Mouse (Mus musculus) liver, postnatal 0 days (tissue): Measurements from ENCODE around the gene 2010109A12Rik. TPM values are rescaled to one million over a fixed set of nuclear protein-coding genes. Genes with fewer than 3 reads are reported as not detected.

ENCODE experiments used
- ATAC-seq: fragments of 200-750 bp; cut with Nextera tagmentation; 2 replicates; pipeline ENCODE4 v1.8.0; 2017; ENCODE audit warnings: mild to moderate bottlenecking, moderate library complexity
- DNase-seq: peaks from one replicate; pipeline ENCODE4 v3.0.0-alpha.2; 2016
- H3K27ac ChIP-seq: fragments of 300-500 bp; sonication (generic); 2 replicates; pipeline ENCODE4 v1.5.1; 2014; ENCODE audit warnings: antibody characterized with exemption, moderate library complexity, mild to moderate bottlenecking, low read depth
- H3K27me3 ChIP-seq: fragments of 300-500 bp; sonication (generic); 2 replicates; pipeline ENCODE4 v1.6.1; 2014; ENCODE audit warnings: low read length, control low read depth, mixed read lengths; ENCODE audit not compliant: insufficient read depth
- H3K36me3 ChIP-seq: fragments of 300-500 bp; sonication (generic); replicated peaks from 2 replicates; pipeline ENCODE4 v1.6.1; 2014; ENCODE audit warnings: mild to moderate bottlenecking, control low read depth, low read length, moderate library complexity, mixed read lengths; ENCODE audit not compliant: insufficient read depth
- H3K4me1 ChIP-seq: fragments of 300-500 bp; sonication (generic); 2 replicates; pipeline ENCODE4 v1.6.1; 2014; ENCODE audit warnings: antibody characterized with exemption, mild to moderate bottlenecking, control low read depth; ENCODE audit not compliant: insufficient read depth
- H3K4me2 ChIP-seq: fragments of 300-500 bp; sonication (generic); 2 replicates; pipeline ENCODE4 v1.6.1; 2014; ENCODE audit warnings: low read depth, mild to moderate bottlenecking, low read length, moderate library complexity, mixed read lengths
- H3K4me3 ChIP-seq: fragments of 300-500 bp; sonication (generic); 2 replicates; pipeline ENCODE4 v1.5.1; 2014; ENCODE audit warnings: low read depth, low read length
- H3K9ac ChIP-seq: fragments of 300-500 bp; sonication (generic); replicated peaks from 2 replicates; pipeline ENCODE4 v1.6.1; 2014; ENCODE audit warnings: mild to moderate bottlenecking, moderate library complexity
- H3K9me3 ChIP-seq: fragments of 300-500 bp; sonication (generic); 2 replicates; pipeline ENCODE4 v1.6.1; 2016; ENCODE audit warnings: mild to moderate bottlenecking, control low read depth, low read length, mixed read lengths
- CTCF ChIP-seq: sonication (generic); IDR thresholded peaks from 2 replicates; pipeline ENCODE4 v1.5.1; 2016; ENCODE audit warnings: antibody characterized with exemption, low read depth
- EP300 ChIP-seq: IDR thresholded peaks from 2 replicates; pipeline ENCODE4 v1.6.1; 2016; ENCODE audit warnings: antibody characterized with exemption, low read depth, mild to moderate bottlenecking
- WGBS: fragments of 180-500 bp; shearing (Covaris S2); extraction: QIAGEN DNeasy Blood & Tissue Kit; methylation state at CpG from one replicate; pipeline ENCODE4 v1.1.7; 2014; ENCODE audit not compliant: insufficient replicate concordance; 5-methylcytosine and 5-hydroxymethylcytosine counted together
- polyA plus RNA-seq: library from polyadenylated mRNA; unstranded; fragments of >200 nt; fragmentation: Nextera tagmentation; extraction: Ambion mirVana; gene quantifications from 2 replicates; pipeline ENCODE4 v1.2.1, GENCODE M21; 2015

2010109A12Rik gene
- polyA plus RNA-seq, 1 experiment from 2014 or later = 2.0 TPM

GRCm38 (mm10) chr5:93234605-93235004 lies 28.3 kb downstream of the 2010109A12Rik start:
- Histone ChIP-seq H3K4me2 (no peak overlapping the region), H3K4me1 (peaks cover 19% of the 10 kb centered on the region; the same call in 1 of the 2 replicates), H3K27ac (no peak overlapping the region), H3K4me3 (no peak overlapping the region), H3K36me3 (no peaks in the 10 kb centered on the region), H3K27me3 (no peaks in the 10 kb centered on the region), H3K9ac (no peak overlapping the region), H3K9me3 (no peaks in the 10 kb centered on the region)
- DNase-seq (no peak), ATAC-seq (no peak)
- WGBS = 63% methylated on average over 2 of the region's 2 CpGs
- TF ChIP-seq CTCF (no peak), EP300 (no peak)

- H3K4me3 ChIP-seq = no peak overlapping the region
- TF ChIP-seq CTCF (no peak), EP300 (no peak)
- no peaks in the 10 kb centered on the region for H3K36me3 ChIP-seq
- no peak overlapping the region for H3K4me2 ChIP-seq
- H3K27ac ChIP-seq = no peak overlapping the region
- H3K9me3 ChIP-seq = no peaks in the 10 kb centered on the region
- H3K4me1 ChIP-seq = peaks cover 29% of the 10 kb centered on the region; the same call in 1 of the 2 replicates
- H3K9ac ChIP-seq = no peak overlapping the region
- WGBS = 85% methylated on average over 3 of the region's 3 CpGs
- DNase-seq (no peak), ATAC-seq (no peak)
- H3K27me3 ChIP-seq = no peaks in the 10 kb centered on the region
These were observed 29.6 kb downstream of the 2010109A12Rik start for GRCm38 (mm10) chr5:93235888-93236287.

- no peak overlapping the region for H3K9ac ChIP-seq
- no peaks in the 10 kb centered on the region for H3K27me3 ChIP-seq
- no peak overlapping the region for H3K4me2 ChIP-seq
- no peaks in the 10 kb centered on the region for H3K9me3 ChIP-seq
- no peak overlapping the region for H3K27ac ChIP-seq
- 80% methylated on average over 4 of the region's 4 CpGs for WGBS
- no peak for TF ChIP-seq EP300
- no peak for TF ChIP-seq CTCF
- peaks cover 31% of the 10 kb centered on the region; the same call in 1 of the 2 replicates for H3K4me1 ChIP-seq
- no peak for ATAC-seq
- H3K36me3 ChIP-seq = no peaks in the 10 kb centered on the region
- DNase-seq = no peak
- H3K4me3 ChIP-seq = no peak overlapping the region
These were observed 30.2 kb downstream of the 2010109A12Rik start for GRCm38 (mm10) chr5:93236541-93236940.

- H3K4me2 ChIP-seq = peak overlapping the region; percentile 48
- H3K4me3 ChIP-seq = 0 out of 2 replicates have a peak overlapping the region, but pooled peaks have one; percentile 3
- H3K4me1 ChIP-seq = peaks cover 19% of the 10 kb centered on the region; the same call in 1 of the 2 replicates
- WGBS = 32% methylated on average over 8 of the region's 8 CpGs
- no peak overlapping the region for H3K9ac ChIP-seq
- H3K27ac ChIP-seq = peak overlapping the region; percentile 83
- ATAC-seq (peak; percentile 99), DNase-seq (peak; percentile 81)
- H3K9me3 ChIP-seq = no peaks in the 10 kb centered on the region
- TF ChIP-seq CTCF (no peak), EP300 (peak; percentile 99)
- H3K27me3 ChIP-seq = no peaks in the 10 kb centered on the region
- H3K36me3 ChIP-seq = no peaks in the 10 kb centered on the region
These were observed 33.5 kb downstream of the 2010109A12Rik start for GRCm38 (mm10) chr5:93239590-93240544.

DNA sequence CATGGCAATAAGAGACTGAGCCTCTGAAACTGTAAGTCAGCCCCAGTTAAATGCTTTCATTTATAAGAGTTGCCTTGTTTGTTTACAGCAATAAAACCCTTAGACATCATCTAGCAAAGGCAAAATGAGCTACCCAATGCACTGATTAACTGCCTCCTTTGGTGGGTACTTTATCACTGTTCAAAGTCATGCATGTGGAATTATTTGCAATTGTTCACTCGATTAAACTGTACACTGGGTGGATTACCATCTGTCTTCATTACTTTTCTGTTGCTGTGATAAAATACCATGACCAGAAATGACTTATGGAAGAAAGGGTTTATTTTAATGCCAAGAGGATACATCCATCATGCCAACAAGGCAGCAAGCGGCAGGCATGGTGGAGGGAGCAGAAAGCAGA lies 39.0 kb downstream of the 2010109A12Rik start:
- H3K9me3 ChIP-seq = no peaks in the 10 kb centered on the region
- no peak for DNase-seq
- no peak overlapping the region for H3K4me3 ChIP-seq
- no peak overlapping the region for H3K9ac ChIP-seq
- TF ChIP-seq CTCF (no peak), EP300 (no peak)
- 75% methylated on average over 2 of the region's 2 CpGs for WGBS
- H3K36me3 ChIP-seq = no peaks in the 10 kb centered on the region
- no peak overlapping the region for H3K4me2 ChIP-seq
- no peak overlapping the region for H3K27ac ChIP-seq
- ATAC-seq = no peak
- H3K27me3 ChIP-seq = no peaks in the 10 kb centered on the region
- H3K4me1 ChIP-seq = peaks cover 7% of the 10 kb centered on the region; the same call in 1 of the 2 replicates

- Histone ChIP-seq H3K9ac (no peak overlapping the region), H3K9me3 (no peaks in the 10 kb centered on the region), H3K27ac (no peak overlapping the region), H3K27me3 (no peaks in the 10 kb centered on the region), H3K36me3 (no peaks in the 10 kb centered on the region), H3K4me1 (peaks cover 6% of the 10 kb centered on the region; the same call in 1 of the 2 replicates), H3K4me2 (no peak overlapping the region), H3K4me3 (no peak overlapping the region)
- 77% methylated on average over 6 of the region's 6 CpGs for WGBS
- no peak for ATAC-seq
- TF ChIP-seq EP300 (no peak), CTCF (no peak)
- DNase-seq = no peak
These were observed 43.7 kb downstream of the 2010109A12Rik start for GRCm38 (mm10) chr5:93249940-93250578.
